Mouse (Mus musculus) G1E (cell line): ENCODE measurements around the gene Ccl20.

ENCODE experiments used
- CTCF ChIP-seq: IDR thresholded peaks from 2 replicates; pipeline ENCODE4 v1.5.1; 2012; ENCODE audit warnings: low read depth, low read length, inconsistent platforms, mixed read lengths
- GATA1 ChIP-seq: IDR thresholded peaks from 2 replicates; pipeline ENCODE4 v1.6.1; 2012; ENCODE audit warnings: borderline replicate concordance, low read length, inconsistent platforms, mixed read lengths
- POLR2AphosphoS5 ChIP-seq: IDR thresholded peaks from 2 replicates; pipeline ENCODE4 v1.6.1; 2012; ENCODE audit warnings: low read depth, low read length, inconsistent platforms; ENCODE audit not compliant: insufficient replicate concordance
- TAL1 ChIP-seq: conservative IDR thresholded peaks from 2 replicates; pipeline ENCODE4 v1.6.1; 2012; ENCODE audit warnings: low read depth, low read length, inconsistent platforms, mixed read lengths

GRCm38 (mm10) chr1:83105464-83105863 is 11.1 kb upstream of the Ccl20 start:
- TF ChIP-seq CTCF = no peak
- no peak for TF ChIP-seq GATA1
- no peak for TF ChIP-seq TAL1
- no peak for TF ChIP-seq POLR2AphosphoS5
